Mouse (Mus musculus): ENCODE data around the gene Kctd11. TPM values are rescaled to one million over a fixed set of nuclear protein-coding genes. Genes with fewer than 3 reads are reported as not detected.

Kctd11 gene
- polyA plus RNA-seq, 1 experiment = 5.2 TPM

DNA sequence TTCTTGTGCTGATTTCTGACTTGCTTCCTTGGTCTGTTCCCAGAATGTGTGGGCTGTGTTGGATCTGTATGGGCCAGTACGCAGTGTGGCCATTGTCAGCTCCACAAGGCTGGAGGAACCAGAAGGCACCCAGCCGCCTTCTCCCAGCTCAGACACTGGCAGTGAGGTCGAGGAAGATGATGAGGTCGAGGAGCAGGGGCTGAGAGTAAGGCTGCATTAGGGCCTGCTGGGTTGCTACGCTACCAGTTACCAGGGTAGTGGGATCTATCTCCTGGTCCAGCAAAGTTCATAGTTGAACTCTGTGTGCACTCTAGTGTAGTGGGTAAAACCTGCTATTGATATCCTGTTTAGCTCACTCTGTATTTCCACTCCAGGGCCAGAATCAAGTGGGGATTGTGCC is 28.0 kb upstream of the Kctd11 start:
- Histone ChIP-seq H3K27ac (ENCODE audit: insufficient read depth, low read length) (no peak overlapping the region), H3K27me3 (ENCODE audit: control insufficient read depth, insufficient read depth, low read length, poor library complexity, severe bottlenecking) (no peaks in the 10 kb centered on the region), H3K4me1 (ENCODE audit: control insufficient read depth, insufficient read depth, low read length) (no peaks in the 10 kb centered on the region), H3K4me3 (ENCODE audit: low read depth, low read length) (no peak overlapping the region), H3K9me3 (replicated peaks; ENCODE audit: control insufficient read depth, insufficient read depth, low read length, poor library complexity, severe bottlenecking) (no peaks in the 10 kb centered on the region), H3K9ac (ENCODE audit: low read depth, poor library complexity, severe bottlenecking) (no peak overlapping the region), H3K36me3 (ENCODE audit: control insufficient read depth, insufficient read depth, low read length, poor library complexity, severe bottlenecking) (peaks cover 37% of the 10 kb centered on the region)
- TF ChIP-seq POLR2A (IDR thresholded peaks at IDR 0.05; ENCODE audit: insufficient read depth, low read length) (no peak), CTCF (IDR thresholded peaks at IDR 0.05; ENCODE audit: low read depth, low read length) (no peak), EP300 (IDR thresholded peaks at IDR 0.05; ENCODE audit: insufficient read depth, low read depth, low read length) (no peak)

DNA sequence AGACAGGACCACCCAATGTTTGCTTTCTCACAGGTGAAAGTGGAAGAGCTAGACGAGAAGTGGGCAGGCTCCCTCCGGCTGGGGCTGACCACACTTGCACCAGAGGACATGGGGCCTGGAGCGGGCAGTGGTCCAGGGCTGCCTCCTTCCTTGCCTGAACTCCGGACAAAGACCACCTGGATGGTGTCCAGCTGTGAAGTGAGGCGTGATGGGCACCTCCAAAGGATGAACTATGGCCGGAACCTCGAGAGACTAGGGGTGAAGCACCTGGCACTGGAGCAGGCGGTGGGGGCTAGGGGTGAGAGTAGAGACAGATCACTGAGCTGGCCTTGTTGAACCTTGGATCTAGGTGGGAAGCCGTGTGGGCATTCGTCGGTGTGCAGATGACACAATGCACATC is 27.4 kb upstream of the Kctd11 start:
- Histone ChIP-seq H3K9me3 (replicated peaks; ENCODE audit: control insufficient read depth, insufficient read depth, low read length, poor library complexity, severe bottlenecking) (no peaks in the 10 kb centered on the region), H3K36me3 (ENCODE audit: control insufficient read depth, insufficient read depth, low read length, poor library complexity, severe bottlenecking) (peaks cover 42% of the 10 kb centered on the region), H3K4me1 (ENCODE audit: control insufficient read depth, insufficient read depth, low read length) (no peaks in the 10 kb centered on the region), H3K9ac (ENCODE audit: low read depth, poor library complexity, severe bottlenecking) (no peak overlapping the region), H3K4me3 (ENCODE audit: low read depth, low read length) (no peak overlapping the region), H3K27ac (ENCODE audit: insufficient read depth, low read length) (no peak overlapping the region), H3K27me3 (ENCODE audit: control insufficient read depth, insufficient read depth, low read length, poor library complexity, severe bottlenecking) (no peaks in the 10 kb centered on the region)
- TF ChIP-seq EP300 (IDR thresholded peaks at IDR 0.05; ENCODE audit: insufficient read depth, low read depth, low read length) (no peak), POLR2A (IDR thresholded peaks at IDR 0.05; ENCODE audit: insufficient read depth, low read length) (no peak), CTCF (IDR thresholded peaks at IDR 0.05; ENCODE audit: low read depth, low read length) (no peak)

DNA sequence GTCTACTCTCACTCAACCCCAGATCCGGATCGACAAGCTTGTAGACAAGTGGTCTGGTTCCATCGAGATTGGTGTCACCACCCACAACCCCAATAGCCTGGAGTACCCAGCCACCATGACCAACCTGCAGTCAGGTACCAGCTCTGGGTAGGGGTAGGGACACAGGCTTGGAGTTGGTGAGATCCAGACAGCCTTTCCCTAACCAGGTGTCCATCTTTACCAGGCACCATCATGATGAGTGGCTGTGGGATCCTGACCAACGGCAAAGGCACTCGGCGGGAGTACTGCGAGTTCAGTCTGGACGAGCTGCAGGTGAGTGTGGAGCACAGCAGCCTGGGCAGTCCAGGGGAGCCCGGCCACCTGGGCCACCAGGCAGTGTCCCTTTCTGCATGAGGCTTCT is 23.1 kb upstream of the Kctd11 start:
- no peaks in the 10 kb centered on the region for H3K4me1 ChIP-seq (ENCODE audit: control insufficient read depth, insufficient read depth, low read length)
- H3K36me3 ChIP-seq (ENCODE audit: control insufficient read depth, insufficient read depth, low read length, poor library complexity, severe bottlenecking) = peaks cover 34% of the 10 kb centered on the region
- H3K9me3 ChIP-seq (replicated peaks; ENCODE audit: control insufficient read depth, insufficient read depth, low read length, poor library complexity, severe bottlenecking) = no peaks in the 10 kb centered on the region
- no peaks in the 10 kb centered on the region for H3K27me3 ChIP-seq (ENCODE audit: control insufficient read depth, insufficient read depth, low read length, poor library complexity, severe bottlenecking)
- TF ChIP-seq POLR2A (IDR thresholded peaks at IDR 0.05; ENCODE audit: insufficient read depth, low read length) (no peak), EP300 (IDR thresholded peaks at IDR 0.05; ENCODE audit: insufficient read depth, low read depth, low read length) (no peak), CTCF (IDR thresholded peaks at IDR 0.05; ENCODE audit: low read depth, low read length) (no peak)
- H3K27ac ChIP-seq (ENCODE audit: insufficient read depth, low read length) = no peak overlapping the region
- no peak overlapping the region for H3K4me3 ChIP-seq (ENCODE audit: low read depth, low read length)
- no peak overlapping the region for H3K9ac ChIP-seq (ENCODE audit: low read depth, poor library complexity, severe bottlenecking)

DNA sequence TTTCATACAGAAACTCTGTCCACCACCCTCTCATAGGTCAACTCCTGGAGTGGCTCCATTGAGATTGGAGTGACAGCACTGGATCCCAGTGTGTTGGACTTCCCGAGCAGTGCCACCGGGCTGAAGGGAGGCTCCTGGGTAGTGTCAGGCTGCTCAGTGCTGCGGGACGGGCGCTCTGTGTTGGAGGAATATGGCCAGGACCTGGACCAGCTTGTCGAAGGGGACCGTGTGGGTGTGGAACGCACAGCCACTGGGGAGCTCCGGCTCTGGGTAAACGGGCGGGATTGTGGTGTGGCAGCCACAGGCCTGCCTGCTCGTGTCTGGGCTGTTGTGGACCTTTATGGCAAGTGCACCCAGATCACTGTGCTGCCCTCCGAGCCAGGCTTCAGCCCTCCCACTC is 21.8 kb upstream of the Kctd11 start:
- Histone ChIP-seq H3K4me1 (ENCODE audit: control insufficient read depth, insufficient read depth, low read length) (no peaks in the 10 kb centered on the region), H3K9me3 (replicated peaks; ENCODE audit: control insufficient read depth, insufficient read depth, low read length, poor library complexity, severe bottlenecking) (no peaks in the 10 kb centered on the region), H3K27ac (ENCODE audit: insufficient read depth, low read length) (no peak overlapping the region), H3K4me3 (ENCODE audit: low read depth, low read length) (no peak overlapping the region), H3K9ac (ENCODE audit: low read depth, poor library complexity, severe bottlenecking) (peak overlapping the region; percentile 84; the same call in 1 of the 2 replicates), H3K36me3 (ENCODE audit: control insufficient read depth, insufficient read depth, low read length, poor library complexity, severe bottlenecking) (peaks cover 23% of the 10 kb centered on the region), H3K27me3 (ENCODE audit: control insufficient read depth, insufficient read depth, low read length, poor library complexity, severe bottlenecking) (no peaks in the 10 kb centered on the region)
- no peak for TF ChIP-seq CTCF (IDR thresholded peaks at IDR 0.05; ENCODE audit: low read depth, low read length)
- no peak for TF ChIP-seq POLR2A (IDR thresholded peaks at IDR 0.05; ENCODE audit: insufficient read depth, low read length)
- TF ChIP-seq EP300 (IDR thresholded peaks at IDR 0.05; ENCODE audit: insufficient read depth, low read depth, low read length) = no peak

DNA sequence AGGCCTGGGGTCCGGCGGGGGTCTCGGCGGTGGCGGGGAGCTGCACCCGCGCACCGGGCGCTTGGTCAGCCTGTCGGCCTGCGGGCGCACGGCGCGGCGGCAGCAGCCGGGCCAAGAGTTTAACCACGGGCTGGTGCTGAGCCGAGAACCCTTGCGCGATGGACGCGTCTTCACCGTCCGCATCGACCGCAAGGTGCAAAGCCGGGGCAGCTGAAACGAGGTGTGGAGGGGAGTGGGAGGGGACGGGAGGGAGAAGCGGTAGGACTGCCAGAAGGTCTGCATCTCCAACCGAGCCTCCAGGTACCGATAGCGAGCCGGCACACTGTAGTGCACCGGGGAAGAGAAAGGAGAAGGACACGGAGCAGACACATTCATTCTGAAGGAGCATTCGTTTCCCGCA is 20.8 kb upstream of the Kctd11 start:
- no peaks in the 10 kb centered on the region for H3K9me3 ChIP-seq (replicated peaks; ENCODE audit: control insufficient read depth, insufficient read depth, low read length, poor library complexity, severe bottlenecking)
- peaks cover 14% of the 10 kb centered on the region for H3K36me3 ChIP-seq (ENCODE audit: control insufficient read depth, insufficient read depth, low read length, poor library complexity, severe bottlenecking)
- no peak for TF ChIP-seq CTCF (IDR thresholded peaks at IDR 0.05; ENCODE audit: low read depth, low read length)
- no peak for TF ChIP-seq EP300 (IDR thresholded peaks at IDR 0.05; ENCODE audit: insufficient read depth, low read depth, low read length)
- no peak for TF ChIP-seq POLR2A (IDR thresholded peaks at IDR 0.05; ENCODE audit: insufficient read depth, low read length)
- peak overlapping the region; percentile 78 for H3K4me3 ChIP-seq (ENCODE audit: low read depth, low read length)
- no peaks in the 10 kb centered on the region for H3K27me3 ChIP-seq (ENCODE audit: control insufficient read depth, insufficient read depth, low read length, poor library complexity, severe bottlenecking)
- H3K4me1 ChIP-seq (ENCODE audit: control insufficient read depth, insufficient read depth, low read length) = no peaks in the 10 kb centered on the region
- peak overlapping the region; percentile 84 for H3K9ac ChIP-seq (ENCODE audit: low read depth, poor library complexity, severe bottlenecking)
- no peak overlapping the region for H3K27ac ChIP-seq (ENCODE audit: insufficient read depth, low read length)

DNA sequence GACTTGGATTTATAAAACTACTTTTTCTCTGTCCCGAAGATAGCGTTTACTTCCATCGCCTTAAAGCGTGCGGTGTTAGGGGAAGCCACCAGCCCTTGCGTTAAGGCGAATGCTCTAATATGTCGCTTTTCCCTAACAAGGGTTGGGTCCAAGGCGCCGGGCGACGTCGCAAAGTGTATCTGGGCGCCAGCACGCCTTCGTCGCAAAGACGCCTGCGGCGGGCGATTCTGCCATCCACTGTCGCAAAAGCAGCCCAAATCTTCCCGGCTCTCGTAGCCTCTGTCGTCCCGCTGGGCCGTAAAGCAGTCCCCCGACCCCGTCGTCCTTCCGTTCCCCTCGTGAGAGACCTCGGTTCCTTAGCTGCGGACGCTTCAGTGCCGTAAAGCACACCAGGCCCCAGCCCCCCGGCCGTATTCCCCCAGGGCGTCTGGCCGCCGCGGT is 20.2 kb upstream of the Kctd11 start:
- TF ChIP-seq EP300 (IDR thresholded peaks at IDR 0.05; ENCODE audit: insufficient read depth, low read depth, low read length) (no peak), POLR2A (IDR thresholded peaks at IDR 0.05; ENCODE audit: insufficient read depth, low read length) (no peak), CTCF (IDR thresholded peaks at IDR 0.05; ENCODE audit: low read depth, low read length) (no peak)
- no peaks in the 10 kb centered on the region for H3K9me3 ChIP-seq (replicated peaks; ENCODE audit: control insufficient read depth, insufficient read depth, low read length, poor library complexity, severe bottlenecking)

More for the DNA sequence above, 20.2 kb upstream of the Kctd11 start:
- no peaks in the 10 kb centered on the region for H3K4me1 ChIP-seq (ENCODE audit: control insufficient read depth, insufficient read depth, low read length)
- H3K4me3 ChIP-seq (ENCODE audit: low read depth, low read length) = peak overlapping the region; percentile 92
- H3K27me3 ChIP-seq (ENCODE audit: control insufficient read depth, insufficient read depth, low read length, poor library complexity, severe bottlenecking) = no peaks in the 10 kb centered on the region
- peaks cover 12% of the 10 kb centered on the region; the same call in 1 of the 2 replicates for H3K36me3 ChIP-seq (ENCODE audit: control insufficient read depth, insufficient read depth, low read length, poor library complexity, severe bottlenecking)
- H3K9ac ChIP-seq (ENCODE audit: low read depth, poor library complexity, severe bottlenecking) = peak overlapping the region; percentile 84
- H3K27ac ChIP-seq (ENCODE audit: insufficient read depth, low read length) = peak overlapping the region; percentile 92

All from ES-Bruce4 (cell line).